Mouse (Mus musculus) Patski (cell line): ENCODE results near the gene Fgf2. TPM values are rescaled to one million over a fixed set of nuclear protein-coding genes. Genes with fewer than 3 reads are reported as not detected.

ENCODE experiments used
- ATAC-seq: fragments of 100-300 bp; one replicate; pipeline ENCODE4 v1.8.0; 2021
- CTCF ChIA-PET: fragments of 350-600 bp; sonication (Branson Sonifier 250); formaldehyde crosslinking; loops from one replicate; lab custom pipeline; 2022; ENCODE audit warnings: inconsistent platforms; lab: Charles Lee
- POLR2A ChIA-PET: fragments of 350-600 bp; sonication (Branson Sonifier 250); formaldehyde crosslinking; loops from one replicate; lab custom pipeline; 2022; ENCODE audit warnings: antibody characterized with exemption, inconsistent platforms; lab: Charles Lee
- DNase-seq: peaks from one replicate; pipeline ENCODE4 v3.0.0-alpha.2; 2011; ENCODE audit warnings: low read depth, low spot score
- H3K27me3 ChIP-seq: fragments of 371-371 bp; one replicate; pipeline ENCODE4 v1.5.1; 2021
- CTCF ChIP-seq: fragments of 100-300 bp; IDR thresholded peaks from one replicate; pipeline ENCODE4 v1.5.1; 2021
- in situ Hi-C: fragments of 300-500 bp; cut with MboI; formaldehyde crosslinking; loops from 3 replicates; pipeline ENCODE4 v1.11.1; 2018; ENCODE audit warnings: low pct_unique_long_range_greater_than_20kb, mixed read lengths
- polyA plus RNA-seq: library from polyadenylated mRNA; unstranded; gene quantifications from one replicate; pipeline ENCODE4 v1.2.3, GENCODE M21; 2021

Fgf2 gene
- polyA plus RNA-seq, 1 experiment from 2014 or later, result 1.3 TPM

GRCm38 (mm10) chr3:37325317-37326112 is 22.6 kb upstream of the Fgf2 start:
- CTCF ChIA-PET, result interaction anchor here (0.8 to 3.0 kb wide), 13 partner anchors 8 to 103 kb away, joined by 3 to 31 read pairs (median 4); partner anchors contain the start of gene Fgf2
- H3K27me3 ChIP-seq, result no peaks in the 10 kb centered on the region
- POLR2A ChIA-PET, result no interaction called here
- no peak for TF ChIP-seq CTCF
- no peak for ATAC-seq
- no peak for DNase-seq
- in situ Hi-C loops, result loop anchor here (10.0 kb wide), 1 partner anchor 879 kb away; no protein-coding TSS in a partner anchor

GRCm38 (mm10) chr3:37326627-37327026 is 21.5 kb upstream of the Fgf2 start:
- no peak for TF ChIP-seq CTCF
- ATAC-seq (no peak), DNase-seq (no peak)
- POLR2A ChIA-PET, result interaction anchor here (0.7 kb wide), 1 partner anchor 8 kb away, joined by 3 read pairs; no protein-coding TSS in a partner anchor
- H3K27me3 ChIP-seq, result no peaks in the 10 kb centered on the region
- CTCF ChIA-PET, result interaction anchor here (1.1 to 2.3 kb wide), 3 partner anchors 10 to 15 kb away, joined by 3 to 6 read pairs (median 3); no protein-coding TSS in a partner anchor
- in situ Hi-C loops, result loop anchor here (10.0 kb wide), 1 partner anchor 878 kb away; no protein-coding TSS in a partner anchor

- DNase-seq (no peak), ATAC-seq (no peak)
- CTCF ChIA-PET, result interaction anchor here (1.2 to 2.3 kb wide), 3 partner anchors 11 to 86 kb away, joined by 3 to 12 read pairs (median 6); no protein-coding TSS in a partner anchor
- POLR2A ChIA-PET, result no interaction called here
- no peaks in the 10 kb centered on the region for H3K27me3 ChIP-seq
- TF ChIP-seq CTCF, result no peak
- in situ Hi-C loops, result loop anchor here (10.0 kb wide), 1 partner anchor 876 kb away; no protein-coding TSS in a partner anchor
Observed at GRCm38 (mm10) chr3:37328489-37328888, 19.7 kb upstream of the Fgf2 start.

GRCm38 (mm10) chr3:37329963-37330362 is 18.2 kb upstream of the Fgf2 start:
- DNase-seq (no peak), ATAC-seq (no peak)
- ChIA-PET POLR2A (interaction anchor here (0.8 kb wide), 1 partner anchor 8 kb away, joined by 3 read pairs; no protein-coding TSS in a partner anchor), CTCF (interaction anchor here (2.2 to 2.3 kb wide), 2 partner anchors 13 to 84 kb away, joined by 6 to 12 read pairs; no protein-coding TSS in a partner anchor)
- no peak for TF ChIP-seq CTCF
- H3K27me3 ChIP-seq, result no peaks in the 10 kb centered on the region
- in situ Hi-C loops, result loop anchor here (10.0 kb wide), 1 partner anchor 875 kb away; no protein-coding TSS in a partner anchor

- ChIA-PET POLR2A (interaction anchor here (1.2 kb wide), 1 partner anchor 24 kb away, joined by 3 read pairs; no protein-coding TSS in a partner anchor), CTCF (no interaction called here)
- no peaks in the 10 kb centered on the region for H3K27me3 ChIP-seq
- ATAC-seq (no peak), DNase-seq (no peak)
- in situ Hi-C loops, result no loop called here
- TF ChIP-seq CTCF, result no peak
Observed at GRCm38 (mm10) chr3:37331999-37332449, 16.1 kb upstream of the Fgf2 start.

GRCm38 (mm10) chr3:37334053-37334452 is 14.1 kb upstream of the Fgf2 start:
- POLR2A ChIA-PET, result no interaction called here
- in situ Hi-C loops, result no loop called here
- ATAC-seq (no peak), DNase-seq (no peak)
- no peak for TF ChIP-seq CTCF
- CTCF ChIA-PET, result interaction anchor here (0.8 to 2.6 kb wide), 3 partner anchors 9 to 115 kb away, joined by 3 to 10 read pairs (median 4); no protein-coding TSS in a partner anchor
- no peaks in the 10 kb centered on the region for H3K27me3 ChIP-seq

GRCm38 (mm10) chr3:37341110-37341509 is 7.0 kb upstream of the Fgf2 start:
- peak; percentile 84 for TF ChIP-seq CTCF
- DNase-seq, result no peak
- ChIA-PET CTCF (interaction anchor here (1.2 to 5.6 kb wide), 8 partner anchors 9 to 75 kb away, joined by 3 to 69 read pairs (median 4); no protein-coding TSS in a partner anchor), POLR2A (interaction anchor here (1.5 kb wide), 1 partner anchor 74 kb away, joined by 3 read pairs; no protein-coding TSS in a partner anchor)
- no peak for ATAC-seq
- H3K27me3 ChIP-seq, result no peaks in the 10 kb centered on the region
- in situ Hi-C loops, result no loop called here

GRCm38 (mm10) chr3:37342811-37343210 is 5.3 kb upstream of the Fgf2 start:
- CTCF ChIA-PET, result interaction anchor here (5.6 kb wide), 1 partner anchor 73 kb away, joined by 69 read pairs; no protein-coding TSS in a partner anchor
- no peak for TF ChIP-seq CTCF
- ATAC-seq, result no peak
- POLR2A ChIA-PET, result no interaction called here
- no peaks in the 10 kb centered on the region for H3K27me3 ChIP-seq
- in situ Hi-C loops, result no loop called here
- DNase-seq, result no peak

GRCm38 (mm10) chr3:37347671-37348070 is 475 bp upstream of the Fgf2 start:
- CTCF ChIA-PET, result interaction anchor here (1.9 to 3.0 kb wide), 2 partner anchors 23 to 67 kb away, joined by 7 to 10 read pairs; no protein-coding TSS in a partner anchor

GRCm38 (mm10) chr3:37349166-37349548 is 1.0 kb downstream of the Fgf2 start:
- CTCF ChIA-PET, result interaction anchor here (0.6 to 3.0 kb wide), 5 partner anchors 13 to 65 kb away, joined by 3 to 10 read pairs (median 4); no protein-coding TSS in a partner anchor
- DNase-seq (no peak), ATAC-seq (no peak)
- POLR2A ChIA-PET, result interaction anchor here (0.6 kb wide), 1 partner anchor 40 kb away, joined by 3 read pairs; no protein-coding TSS in a partner anchor
- in situ Hi-C loops, result no loop called here
- TF ChIP-seq CTCF, result no peak
- no peaks in the 10 kb centered on the region for H3K27me3 ChIP-seq

More at GRCm38 (mm10) chr3:37347671-37348070, 475 bp upstream of the Fgf2 start:
- no peak for ATAC-seq
- no peak for TF ChIP-seq CTCF
- in situ Hi-C loops, result no loop called here
- H3K27me3 ChIP-seq, result no peaks in the 10 kb centered on the region
- no peak for DNase-seq
- POLR2A ChIA-PET, result no interaction called here
